Mouse (Mus musculus) liver, embryonic 14.5 days (tissue): Measurements from ENCODE around the gene Prps2. TPM values are rescaled to one million over a fixed set of nuclear protein-coding genes. Genes with fewer than 3 reads are reported as not detected.
A peak's percentile ranks its signal among the peaks of the same experiment; 100 is the strongest.

Experiments used
- ATAC-seq: fragments of 200-750 bp; cut with Nextera tagmentation; 2 replicates; pipeline ENCODE4 v1.8.0; 2017; ENCODE audit warnings: moderate number of reproducible peaks, mild to moderate bottlenecking, moderate library complexity; ENCODE audit not compliant: insufficient read depth
- DNase-seq, 3 experiments: peaks; one replicate each; pipeline ENCODE4 v3.0.0-alpha.2; 2012 to 2013; ENCODE audit warnings: low read depth in 3 of 3, low spot score in 3 of 3
- H3K27ac ChIP-seq: fragments of 300-500 bp; sonication (generic); 2 replicates; pipeline ENCODE4 v1.5.1; 2014; ENCODE audit warnings: moderate library complexity, mild to moderate bottlenecking, control low read depth, inconsistent platforms
- H3K27me3 ChIP-seq: fragments of 300-500 bp; sonication (generic); 2 replicates; pipeline ENCODE4 v1.6.1; 2014; ENCODE audit warnings: mild to moderate bottlenecking, low read length, moderate library complexity; ENCODE audit not compliant: control insufficient read depth, insufficient read depth
- H3K36me3 ChIP-seq: fragments of 300-500 bp; sonication (generic); replicated peaks from 2 replicates; pipeline ENCODE4 v1.6.1; 2014; ENCODE audit warnings: low read depth; ENCODE audit not compliant: control insufficient read depth, insufficient read depth
- H3K4me1 ChIP-seq, 2 experiments: fragments of 200-500 bp in 1 of 2; fragments of 300-500 bp in 1 of 2; sonication (generic) in 1 of 2; replicated peaks; 2 replicates each; pipeline ENCODE4 v1.6.1; 2012 to 2014; ENCODE audit warnings: antibody characterized with exemption in 1 of 2, inconsistent platforms in 1 of 2, low read length in 1 of 2; ENCODE audit not compliant: control insufficient read depth in 2 of 2, insufficient read depth in 2 of 2
- H3K4me2 ChIP-seq: fragments of 300-500 bp; sonication (generic); 2 replicates; pipeline ENCODE4 v1.6.1; 2014; ENCODE audit warnings: low read depth, mild to moderate bottlenecking, control low read depth, moderate library complexity
- H3K4me3 ChIP-seq, 2 experiments: fragments of 200-500 bp in 1 of 2; fragments of 300-500 bp in 1 of 2; sonication (generic) in 1 of 2; 2 replicates each; pipeline ENCODE4 v1.5.1; 2012 to 2014; ENCODE audit warnings: low read depth in 2 of 2, low read length in 2 of 2, mild to moderate bottlenecking in 2 of 2, control low read depth in 1 of 2, inconsistent platforms in 1 of 2, moderate library complexity in 1 of 2; ENCODE audit not compliant: insufficient read depth in 1 of 2
- H3K9ac ChIP-seq: fragments of 300-500 bp; sonication (generic); replicated peaks from 2 replicates; pipeline ENCODE4 v1.6.1; 2014; ENCODE audit warnings: mild to moderate bottlenecking, control low read depth, moderate library complexity
- H3K9me3 ChIP-seq: fragments of 300-500 bp; sonication (generic); 2 replicates; pipeline ENCODE4 v1.6.1; 2016; ENCODE audit warnings: low read length, mixed read lengths; ENCODE audit not compliant: control insufficient read depth
- CTCF ChIP-seq: IDR thresholded peaks from 2 replicates; pipeline ENCODE4 v1.5.1; 2016; ENCODE audit warnings: antibody characterized with exemption, low read depth, control low read depth
- EP300 ChIP-seq: IDR thresholded peaks from 2 replicates; pipeline ENCODE4 v1.6.1; 2016; ENCODE audit warnings: antibody characterized with exemption, low read depth
- WGBS: fragments of 180-500 bp; shearing (Covaris S2); extraction: QIAGEN DNeasy Blood & Tissue Kit; methylation state at CpG from one replicate; pipeline ENCODE4 v1.1.7; 2014; ENCODE audit not compliant: insufficient replicate concordance; 5-methylcytosine and 5-hydroxymethylcytosine counted together
- polyA plus RNA-seq, 2 experiments: library from polyadenylated mRNA; depleted of rRNA in 1 of 2; stranded (reverse) in 1 of 2; unstranded in 1 of 2; fragments of >200 nt; fragmentation: Nextera tagmentation in 1 of 2; extraction: Ambion mirVana in 1 of 2; gene quantifications; 2 replicates each; pipeline versions ENCODE4 v1.2.1 to v1.2.3; 2012 to 2014

Prps2 gene
- 6.3 and 8.4 TPM in 2 replicates for polyA plus RNA-seq (2012; rRNA removed)
- polyA plus RNA-seq (2014; fragmentation: Nextera tagmentation; extraction: Ambion mirVana) = 6.8 and 9.3 TPM in 2 replicates

DNA sequence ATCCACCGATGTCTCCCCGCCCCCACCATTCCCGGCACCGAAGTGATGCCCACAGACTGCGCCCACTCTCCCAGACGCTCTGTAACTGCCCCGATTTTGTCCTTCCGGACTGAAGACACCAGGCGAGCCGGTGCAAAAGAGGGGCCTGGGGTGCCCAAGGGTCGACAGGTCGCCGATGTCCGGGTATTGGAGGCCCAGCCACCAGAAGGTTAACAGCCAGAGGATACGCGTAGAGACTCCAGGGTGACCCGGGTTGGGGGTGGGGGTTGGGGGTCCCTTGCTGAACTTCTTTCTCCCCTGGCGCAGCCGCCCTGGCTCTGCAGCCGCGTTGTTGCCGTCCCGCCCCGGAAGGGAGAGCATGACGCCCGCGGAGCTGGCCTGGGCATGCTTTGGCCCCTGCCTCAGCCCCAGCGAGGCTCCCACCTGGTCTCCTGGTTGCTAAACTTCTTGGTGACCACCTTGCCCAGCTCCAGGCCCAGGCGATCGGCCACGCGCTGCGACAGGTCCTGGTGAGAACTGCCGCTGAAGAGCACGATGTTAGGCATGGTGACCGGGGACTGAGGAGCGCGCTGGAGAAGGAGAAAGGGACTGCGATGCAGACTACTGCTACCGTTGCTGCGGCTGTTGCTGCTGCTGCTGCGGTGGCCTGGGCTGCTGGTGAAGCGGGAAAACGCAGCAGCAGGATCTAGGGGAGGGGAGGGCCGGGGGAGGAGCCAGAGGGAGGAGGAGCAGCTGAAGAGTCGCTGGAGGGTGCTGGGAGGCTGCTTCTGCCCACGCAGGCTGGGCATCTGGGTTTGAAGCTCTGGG lies at the start of gene Prps2:
Gene Prps2, minus strand, starts transcription at position 703 of the 807 bp plus-strand sequence.
- Histone ChIP-seq H3K4me2 (peak within 1 kb of the TSS; percentile 69), H3K27me3 (no peaks in the 10 kb centered on the region), H3K4me3 (peak within 1 kb of the TSS; percentile 60 to 69), H3K27ac (no peak within 1 kb of the TSS), H3K36me3 (no peaks in the 10 kb centered on the region), H3K9me3 (no peaks in the 10 kb centered on the region), H3K9ac (peak within 1 kb of the TSS; percentile 61), H3K4me1 (peaks cover 0 to 2% of the 10 kb centered on the region in 2 experiments; a peak in 1 of 4 replicates)
- ATAC-seq (peak; percentile 90), DNase-seq (peak in 1 of 3 experiments; percentile 24)
- TF ChIP-seq CTCF = no peak
- TF ChIP-seq EP300 = no peak
- WGBS = 18% methylated on average over 43 of the region's 47 CpGs

DNA sequence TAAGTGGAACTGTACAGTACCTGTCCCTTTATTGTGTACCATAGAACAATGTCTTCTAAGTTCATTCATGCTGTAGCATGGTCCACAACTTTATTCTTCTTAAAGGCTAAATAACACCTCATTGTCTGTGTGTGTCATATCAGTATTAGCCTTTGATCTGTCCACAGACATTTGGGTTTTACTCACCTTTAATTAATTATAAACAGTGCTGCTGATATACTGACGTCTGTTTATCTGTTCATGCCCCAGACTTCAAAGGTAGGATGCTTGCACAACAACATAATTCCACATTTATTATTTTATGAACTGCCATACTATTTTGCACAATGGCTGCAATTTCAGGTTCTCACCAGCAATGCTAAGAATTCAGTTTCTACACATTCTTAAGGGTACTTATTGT lies 35.1 kb upstream of the Prps2 start:
- Histone ChIP-seq H3K4me2 (no peak overlapping the region), H3K4me1 (no peaks in the 10 kb centered on the region), H3K9me3 (no peaks in the 10 kb centered on the region), H3K36me3 (no peaks in the 10 kb centered on the region), H3K27ac (no peak overlapping the region), H3K4me3 (no peak overlapping the region), H3K9ac (no peak overlapping the region), H3K27me3 (no peaks in the 10 kb centered on the region)
- no peak for ATAC-seq
- DNase-seq = no peak
- TF ChIP-seq EP300 (no peak), CTCF (no peak)
- 44% methylated on average over 1 of the region's 1 CpGs for WGBS

DNA sequence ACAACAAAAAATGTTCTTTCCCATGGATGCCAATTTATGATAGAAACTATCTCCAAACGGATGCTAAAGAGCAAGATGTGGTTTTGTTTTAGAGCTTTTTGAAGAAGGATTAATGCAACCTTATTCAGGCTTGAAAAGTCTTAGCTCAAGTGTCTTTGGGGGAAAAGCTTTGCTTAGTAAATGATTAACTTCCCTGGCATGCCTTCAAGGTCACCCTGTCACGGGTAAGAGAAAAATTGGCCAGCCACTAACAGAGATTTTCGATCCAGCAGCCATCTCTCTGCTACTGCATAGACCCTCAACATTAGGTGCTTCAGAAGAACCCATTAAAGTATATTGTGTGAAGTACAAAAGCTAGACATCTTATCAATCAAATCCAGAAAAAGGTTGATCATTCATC lies 12.4 kb upstream of the Prps2 start:
- H3K27me3 ChIP-seq = no peaks in the 10 kb centered on the region
- H3K9ac ChIP-seq = no peak overlapping the region
- no peaks in the 10 kb centered on the region for H3K36me3 ChIP-seq
- 38% methylated on average over 3 of the region's 3 CpGs for WGBS
- no peak for TF ChIP-seq CTCF
- no peak for TF ChIP-seq EP300
- H3K4me2 ChIP-seq = no peak overlapping the region
- H3K4me1 ChIP-seq = no peaks in the 10 kb centered on the region
- H3K4me3 ChIP-seq = no peak overlapping the region
- DNase-seq = no peak
- H3K27ac ChIP-seq = no peak overlapping the region
- H3K9me3 ChIP-seq = no peaks in the 10 kb centered on the region
- ATAC-seq = no peak

DNA sequence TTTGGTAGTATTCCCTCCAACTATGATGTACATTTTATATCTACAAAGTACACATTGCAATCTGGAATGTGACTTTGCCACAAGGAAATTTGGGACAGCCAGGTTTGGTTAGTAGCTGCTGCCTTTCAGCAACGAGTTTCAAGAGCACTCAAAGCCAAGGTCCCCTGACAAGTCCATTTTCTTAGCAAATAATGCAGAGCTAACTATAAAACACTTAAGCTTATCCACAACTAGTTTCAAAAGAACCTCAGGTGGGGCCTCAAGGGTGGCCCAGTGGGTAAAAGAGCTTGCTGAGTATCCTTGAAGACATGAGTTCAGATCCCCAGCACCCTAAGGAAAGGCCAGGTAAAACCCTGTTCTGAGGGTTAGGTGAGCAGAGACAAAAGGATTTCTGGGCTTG lies 4.1 kb upstream of the Prps2 start:
- DNase-seq (no peak), ATAC-seq (no peak)
- Histone ChIP-seq H3K27ac (no peak overlapping the region), H3K4me3 (no peak overlapping the region), H3K4me1 (no peaks in the 10 kb centered on the region; a peak in 1 of 4 replicates), H3K27me3 (no peaks in the 10 kb centered on the region), H3K36me3 (no peaks in the 10 kb centered on the region), H3K9me3 (no peaks in the 10 kb centered on the region), H3K9ac (no peak overlapping the region), H3K4me2 (no peak overlapping the region)
- TF ChIP-seq CTCF (no peak), EP300 (no peak)
- 35% methylated on average over 1 of the region's 1 CpGs for WGBS

DNA sequence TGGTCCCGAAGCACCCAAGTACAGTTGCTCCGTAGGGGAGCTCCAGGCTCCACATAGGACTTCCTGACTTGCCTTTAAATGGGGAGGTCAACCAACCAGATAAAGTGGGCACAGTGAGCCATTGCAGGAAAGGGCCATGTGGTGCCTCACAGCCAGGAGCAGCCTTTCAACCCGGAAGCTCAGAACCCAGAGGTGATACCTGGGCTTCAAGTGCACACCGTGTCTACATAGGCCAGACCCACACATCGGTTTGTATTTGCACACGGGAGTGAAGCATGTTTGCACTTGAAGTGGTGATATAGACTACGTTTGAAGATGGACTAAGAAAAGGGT lies 271 bp upstream of the Prps2 start:
- Histone ChIP-seq H3K9me3 (no peaks in the 10 kb centered on the region), H3K27me3 (no peaks in the 10 kb centered on the region), H3K27ac (no peak overlapping the region), H3K36me3 (no peaks in the 10 kb centered on the region), H3K4me1 (peaks cover 0 to 2% of the 10 kb centered on the region in 2 experiments; a peak in 1 of 4 replicates), H3K4me2 (peak overlapping the region; percentile 69), H3K4me3 (peak overlapping the region; percentile 60 to 69), H3K9ac (no peak overlapping the region)
- ATAC-seq (peak; percentile 64), DNase-seq (no peak)
- WGBS = 33% methylated on average over 7 of the region's 7 CpGs
- TF ChIP-seq EP300 (no peak), CTCF (no peak)
